Mouse (Mus musculus): ENCODE results near the gene Oscar. TPM values are rescaled to one million over a fixed set of nuclear protein-coding genes. Genes with fewer than 3 reads are reported as not detected.
"Not testable (repeated sequence)": the region's sequence is repeated elsewhere in the genome, so short reads cannot be mapped to it uniquely, and the experiment has no call there.

The Oscar gene
- polyA plus RNA-seq, 1 experiment, result 1.4 TPM

DNA sequence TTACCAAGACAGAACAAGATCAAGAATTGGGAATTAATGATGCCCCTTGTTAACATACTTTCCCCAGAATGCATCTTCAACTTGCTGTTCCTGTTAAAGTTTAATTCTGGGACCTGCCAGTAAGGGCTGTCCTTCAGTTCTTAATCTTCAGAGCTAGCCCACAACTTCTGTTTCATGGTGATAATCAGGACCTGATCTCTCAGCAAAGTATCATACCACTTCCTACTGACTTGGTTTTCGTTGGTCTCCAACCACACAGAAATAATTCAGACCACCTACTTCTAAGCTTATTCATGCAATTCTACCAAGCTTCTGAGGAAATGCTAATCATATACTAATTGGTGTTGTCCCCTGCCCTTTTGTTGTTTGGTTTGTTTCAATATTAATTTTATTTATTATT lies 44.1 kb downstream of the Oscar start:
- H3K27me3 ChIP-seq (replicated peaks), result no peaks in the 10 kb centered on the region
- H3K4me1 ChIP-seq, result no peaks in the 10 kb centered on the region
- no peak for TF ChIP-seq GATA1 (IDR thresholded peaks at IDR 0.05; ENCODE audit: borderline replicate concordance, low read length)
- TF ChIP-seq FLI1 (IDR thresholded peaks at IDR 0.05; ENCODE audit: low read length), result no peak
- H3K4me3 ChIP-seq (replicated peaks), result no peak overlapping the region
- no peaks in the 10 kb centered on the region for H3K36me3 ChIP-seq (replicated peaks; ENCODE audit: low read length)
- H3K9me3 ChIP-seq, result no peaks in the 10 kb centered on the region

GRCm38 (mm10) chr7:3570580-3570979 lies 45.4 kb downstream of the Oscar start:
- not testable (repeated sequence) for H3K36me3 ChIP-seq (replicated peaks; ENCODE audit: low read length); H3K4me3 ChIP-seq (replicated peaks); H3K9me3 ChIP-seq; H3K27me3 ChIP-seq (replicated peaks); H3K4me1 ChIP-seq

- TF ChIP-seq FLI1 (IDR thresholded peaks at IDR 0.05; ENCODE audit: low read length) (no peak), GATA1 (IDR thresholded peaks at IDR 0.05; ENCODE audit: borderline replicate concordance, low read length) (no peak)
- Histone ChIP-seq H3K36me3 (replicated peaks; ENCODE audit: low read length) (no peaks in the 10 kb centered on the region), H3K27me3 (replicated peaks) (no peaks in the 10 kb centered on the region), H3K4me1 (no peaks in the 10 kb centered on the region), H3K9me3 (no peaks in the 10 kb centered on the region), H3K4me3 (replicated peaks) (no peak overlapping the region)
Observed at GRCm38 (mm10) chr7:3569725-3570124, 46.2 kb downstream of the Oscar start.

DNA sequence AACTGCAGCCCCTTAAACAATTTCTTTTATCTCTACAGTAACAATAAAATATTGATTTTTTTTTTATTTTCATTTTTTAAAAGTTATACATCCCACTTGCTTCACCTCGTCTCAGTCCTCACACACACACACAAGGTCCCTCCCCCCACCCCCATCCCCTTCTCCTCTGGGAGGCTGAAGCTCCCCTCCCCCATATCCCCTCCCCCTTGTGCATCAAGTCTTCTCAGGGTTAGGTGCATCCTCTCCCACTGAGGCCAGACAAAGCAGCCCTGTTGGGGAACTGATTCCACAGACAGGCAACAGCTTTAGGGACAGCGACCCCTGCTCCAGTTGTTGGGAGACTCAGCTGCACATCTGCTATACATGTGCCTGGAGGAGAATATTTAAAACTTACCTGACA lies 48.6 kb downstream of the Oscar start:
- Histone ChIP-seq H3K27me3 (replicated peaks) (no peaks in the 10 kb centered on the region), H3K4me1 (no peaks in the 10 kb centered on the region), H3K4me3 (replicated peaks) (no peak overlapping the region), H3K9me3 (no peaks in the 10 kb centered on the region), H3K36me3 (replicated peaks; ENCODE audit: low read length) (no peaks in the 10 kb centered on the region)
- no peak for TF ChIP-seq GATA1 (IDR thresholded peaks at IDR 0.05; ENCODE audit: borderline replicate concordance, low read length)
- TF ChIP-seq FLI1 (IDR thresholded peaks at IDR 0.05; ENCODE audit: low read length), result no peak

Other genes with a start within 250 kb of the Oscar start
- gene Cacng8, start 225.5 kb downstream of the Oscar start, polyA plus RNA-seq (2012; ENCODE audit: insufficient read depth, low replicate concordance), result not detected in 2 replicates
- gene Cacng6, start 192.0 kb downstream of the Oscar start, polyA plus RNA-seq (2012; ENCODE audit: insufficient read depth, low replicate concordance), result not detected in 2 replicates
- not detected in 2 replicates for gene Tarm1, start 113.5 kb downstream of the Oscar start, polyA plus RNA-seq (2012; ENCODE audit: insufficient read depth, low replicate concordance)
- 16.3 and 87.7 TPM in 2 replicates for gene Ndufa3, start 1.2 kb upstream of the Oscar start, polyA plus RNA-seq (2012; ENCODE audit: insufficient read depth, low replicate concordance)
- gene Tfpt, start 13.8 kb upstream of the Oscar start, polyA plus RNA-seq (2012; ENCODE audit: insufficient read depth, low replicate concordance), result 31.4 and 57.9 TPM in 2 replicates
- 7.5 and 49.6 TPM in 2 replicates for gene Prpf31, start 13.8 kb upstream of the Oscar start, polyA plus RNA-seq (2012; ENCODE audit: insufficient read depth, low replicate concordance)
- gene Cnot3, start 29.1 kb upstream of the Oscar start, polyA plus RNA-seq (2012; ENCODE audit: insufficient read depth, low replicate concordance), result 518 and 624 TPM in 2 replicates
- gene Leng1, start 49.7 kb upstream of the Oscar start, polyA plus RNA-seq (2012; ENCODE audit: insufficient read depth, low replicate concordance), result 5.3 and 22.0 TPM in 2 replicates
- 3.3 and 9.3 TPM in 2 replicates for gene Tmc4, start 61.4 kb upstream of the Oscar start, polyA plus RNA-seq (2012; ENCODE audit: insufficient read depth, low replicate concordance)
- 60.0 and 93.4 TPM in 2 replicates for gene Tsen34, start 76.7 kb upstream of the Oscar start, polyA plus RNA-seq (2012; ENCODE audit: insufficient read depth, low replicate concordance)
- gene Mboat7, start 77.4 kb upstream of the Oscar start, polyA plus RNA-seq (2012; ENCODE audit: insufficient read depth, low replicate concordance), result 210 and 251 TPM in 2 replicates
- gene Rps9, start 87.8 kb upstream of the Oscar start, polyA plus RNA-seq (2012; ENCODE audit: insufficient read depth, low replicate concordance), result 123 and 1,094 TPM in 2 replicates
- 14.2 TPM in 1 of 2 replicates, not detected in the other for gene Pirb, start 104.2 kb upstream of the Oscar start, polyA plus RNA-seq (2012; ENCODE audit: insufficient read depth, low replicate concordance)
- not detected in 2 replicates for gene Gm15448, start 209.5 kb upstream of the Oscar start, polyA plus RNA-seq (2012; ENCODE audit: insufficient read depth, low replicate concordance)
- 0.23 TPM in 1 of 2 replicates, not detected in the other for gene Pira2, start 228.9 kb upstream of the Oscar start, polyA plus RNA-seq (2012; ENCODE audit: insufficient read depth, low replicate concordance)